Mouse (Mus musculus) heart, adult 2 months (tissue): ENCODE measurements at regions not wholly inside any gene's neighbourhood (a gene's known extent, or its start where the extent isn't known, plus 50 kb on each side); places are given as distances from the start of the nearest gene placed in this dataset.
A peak's percentile ranks its signal among the peaks of the same experiment; 100 is the strongest.

Experiments
- DNase-seq, 2 experiments: peaks; one replicate each; pipeline ENCODE4 v3.0.0; 2021
- H3K27ac ChIP-seq: fragments of 200-600 bp; 2 replicates; pipeline ENCODE4 v1.8.1; 2022
- H3K27me3 ChIP-seq: fragments of 200-500 bp; 2 replicates; pipeline ENCODE4 v1.6.1; 2012; ENCODE audit warnings: mild to moderate bottlenecking, low read length, inconsistent platforms, mixed read lengths; ENCODE audit not compliant: control insufficient read depth, insufficient read depth
- H3K36me3 ChIP-seq: fragments of 200-500 bp; 2 replicates; pipeline ENCODE4 v1.6.1; 2012; ENCODE audit warnings: low read length, inconsistent platforms; ENCODE audit not compliant: control insufficient read depth, insufficient read depth
- H3K4me1 ChIP-seq: fragments of 200-500 bp; 2 replicates; pipeline ENCODE4 v1.6.1; 2011; ENCODE audit warnings: low read length; ENCODE audit not compliant: control insufficient read depth, insufficient read depth
- H3K4me3 ChIP-seq: fragments of 200-600 bp; 2 replicates; pipeline ENCODE4 v1.8.1; 2022
- H3K79me2 ChIP-seq: fragments of 200-500 bp; replicated peaks from 2 replicates; pipeline ENCODE4 v1.6.1; 2012; ENCODE audit warnings: mild to moderate bottlenecking, inconsistent platforms, low read length, moderate library complexity, mixed read lengths; ENCODE audit not compliant: control insufficient read depth, insufficient read depth
- H3K9ac ChIP-seq: fragments of 200-500 bp; 2 replicates; pipeline ENCODE4 v1.6.1; 2012; ENCODE audit warnings: low read depth, mild to moderate bottlenecking, control low read depth, inconsistent platforms, low read length, mixed read lengths
- CTCF ChIP-seq: fragments of 200-600 bp; IDR thresholded peaks from 2 replicates; pipeline ENCODE4 v1.8.1; 2022; ENCODE audit warnings: antibody characterized with exemption, mild to moderate bottlenecking, moderate library complexity
- EP300 ChIP-seq: fragments of 200-500 bp; IDR thresholded peaks from 2 replicates; pipeline ENCODE4 v1.6.1; 2011; ENCODE audit warnings: low read depth, low read length, control low read depth; ENCODE audit not compliant: insufficient read depth
- POLR2A ChIP-seq: fragments of 200-500 bp; IDR thresholded peaks from 2 replicates; pipeline ENCODE4 v1.6.1; 2011; ENCODE audit warnings: mild to moderate bottlenecking, low read depth, low read length, control low read depth; ENCODE audit not compliant: insufficient read depth
- WGBS: fragments of 180-500 bp; shearing (Covaris S2); methylation state at CpG from one replicate; pipeline ENCODE4 v1.1.7; 2018; 5-methylcytosine and 5-hydroxymethylcytosine counted together
- intact Hi-C: fragments of 180-260 bp; cut with DNase I; formaldehyde crosslinking; loops from one replicate; pipeline ENCODE4 v1.15.1; 2025

- no peaks in the 10 kb centered on the region for H3K36me3 ChIP-seq
- no peak overlapping the region for H3K4me3 ChIP-seq
- no peaks in the 10 kb centered on the region for H3K27me3 ChIP-seq
- TF ChIP-seq POLR2A (no peak), CTCF (no peak), EP300 (no peak)
- H3K4me1 ChIP-seq = peaks cover 7% of the 10 kb centered on the region
- H3K9ac ChIP-seq = no peak overlapping the region
- no peak overlapping the region for H3K27ac ChIP-seq
- no peaks in the 10 kb centered on the region for H3K79me2 ChIP-seq
- DNase-seq = no peak
- intact Hi-C loops = loop anchor here (5.0 to 10.0 kb wide), 2 partner anchors 77 to 234 kb away; partner anchors contain the start of gene Mamld1
- 83% methylated on average over 3 of the region's 3 CpGs for WGBS
Observed at GRCm38 (mm10) chrX:70820518-70820917, 229.5 kb upstream of the Mamld1 start.

- H3K4me1 ChIP-seq = peaks cover 7% of the 10 kb centered on the region
- no peak overlapping the region for H3K4me3 ChIP-seq
- WGBS = 26% methylated on average over 1 of the region's 1 CpGs
- DNase-seq = peak; percentile 23 to 48
- TF ChIP-seq POLR2A (no peak), CTCF (no peak), EP300 (no peak)
- no peaks in the 10 kb centered on the region for H3K27me3 ChIP-seq
- peak overlapping the region; percentile 60 for H3K27ac ChIP-seq
- no peaks in the 10 kb centered on the region for H3K79me2 ChIP-seq
- no peaks in the 10 kb centered on the region for H3K36me3 ChIP-seq
- H3K9ac ChIP-seq = no peak overlapping the region
- intact Hi-C loops = no loop called here
Observed at GRCm38 (mm10) chrX:70817771-70818170, 232.3 kb upstream of the Mamld1 start.

- TF ChIP-seq EP300 = no peak
- TF ChIP-seq CTCF = no peak
- no peak for TF ChIP-seq POLR2A
- H3K27ac ChIP-seq = peak overlapping the region; percentile 60
- H3K79me2 ChIP-seq = no peaks in the 10 kb centered on the region
- intact Hi-C loops = no loop called here
- H3K4me1 ChIP-seq = peaks cover 7% of the 10 kb centered on the region
- DNase-seq = peak in 1 of 2 experiments; percentile 14
- H3K4me3 ChIP-seq = no peak overlapping the region
- WGBS = 26% methylated on average over 3 of the region's 3 CpGs
- H3K27me3 ChIP-seq = no peaks in the 10 kb centered on the region
- H3K36me3 ChIP-seq = no peaks in the 10 kb centered on the region
- H3K9ac ChIP-seq = no peak overlapping the region
Observed at GRCm38 (mm10) chrX:70816662-70817061, 233.4 kb upstream of the Mamld1 start.

GRCm38 (mm10) chrX:70791796-70792195 is 258.3 kb upstream of the Mamld1 start:
- peak in 1 of 2 experiments; percentile 8 for DNase-seq
- no peak overlapping the region for H3K4me3 ChIP-seq
- H3K79me2 ChIP-seq = no peaks in the 10 kb centered on the region
- H3K27me3 ChIP-seq = no peaks in the 10 kb centered on the region
- WGBS = 36% methylated on average over 3 of the region's 3 CpGs
- TF ChIP-seq CTCF (no peak), EP300 (no peak), POLR2A (no peak)
- H3K9ac ChIP-seq = no peak overlapping the region
- H3K4me1 ChIP-seq = no peaks in the 10 kb centered on the region
- no peaks in the 10 kb centered on the region for H3K36me3 ChIP-seq
- no peak overlapping the region for H3K27ac ChIP-seq
- intact Hi-C loops = no loop called here

- Histone ChIP-seq H3K4me3 (no peak overlapping the region), H3K9ac (no peak overlapping the region), H3K79me2 (no peaks in the 10 kb centered on the region), H3K36me3 (no peaks in the 10 kb centered on the region), H3K27ac (no peak overlapping the region), H3K4me1 (no peaks in the 10 kb centered on the region), H3K27me3 (no peaks in the 10 kb centered on the region)
- no peak for TF ChIP-seq CTCF
- DNase-seq = no peak
- intact Hi-C loops = no loop called here
- WGBS = 63% methylated on average over 1 of the region's 1 CpGs
Observed at GRCm38 (mm10) chrX:70762862-70763261, 285.9 kb upstream of the Tmem185a start.

GRCm38 (mm10) chrX:70713004-70713604 is 236.1 kb upstream of the Tmem185a start:
- Histone ChIP-seq H3K4me3 (no peak overlapping the region), H3K9ac (no peak overlapping the region), H3K4me1 (no peaks in the 10 kb centered on the region), H3K36me3 (no peaks in the 10 kb centered on the region), H3K79me2 (no peaks in the 10 kb centered on the region), H3K27me3 (no peaks in the 10 kb centered on the region), H3K27ac (no peak overlapping the region)
- TF ChIP-seq CTCF (peak; percentile 52), POLR2A (no peak)
- DNase-seq = no peak
- intact Hi-C loops = loop anchor here (2.0 kb wide), 1 partner anchor 130 kb away; no protein-coding TSS in a partner anchor
- WGBS = 44% methylated on average over 5 of the region's 5 CpGs
